Mouse (Mus musculus): ENCODE results near the gene Lhfpl5. TPM values are rescaled to one million over a fixed set of nuclear protein-coding genes. Genes with fewer than 3 reads are reported as not detected.

The Lhfpl5 gene
- total and polyA plus RNA-seq, 3 experiments, result 0.20 TPM; not detected in 2

DNA sequence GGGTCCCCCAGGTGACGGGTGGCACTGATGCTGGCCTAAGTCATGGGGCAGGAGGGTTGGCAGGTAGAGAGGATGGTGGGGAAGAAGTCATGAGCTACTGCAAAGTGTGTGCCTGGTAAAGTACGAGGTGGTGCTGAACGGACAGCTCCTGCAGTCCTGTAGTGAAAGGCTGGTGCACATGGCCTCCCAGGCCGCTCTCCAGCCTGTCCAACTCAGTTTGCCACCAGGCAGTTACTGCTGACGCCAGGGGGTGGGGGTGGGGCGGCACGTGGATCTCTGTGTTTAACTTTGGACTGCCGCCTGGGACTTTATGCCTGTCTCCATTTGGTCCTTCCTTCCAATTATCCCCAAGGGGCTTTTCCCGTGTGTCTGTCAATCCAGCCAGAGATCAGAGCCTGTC is 5.0 kb downstream of the Lhfpl5 start:
- no peak overlapping the region for H3K27ac ChIP-seq
- H3K9ac ChIP-seq (ENCODE audit: low read depth, low read length), result no peak overlapping the region
- no peaks in the 10 kb centered on the region for H3K36me3 ChIP-seq (ENCODE audit: control insufficient read depth, insufficient read depth, low read length)
- no peak overlapping the region for H3K4me3 ChIP-seq
- intact Hi-C loops (cut with DNase I), result no loop called here
- no peaks in the 10 kb centered on the region; the same call in 1 of the 2 replicates for H3K4me1 ChIP-seq (ENCODE audit: control insufficient read depth, insufficient read depth, low read length)
- peak; percentile 43 to 61 for DNase-seq
- no peaks in the 10 kb centered on the region for H3K27me3 ChIP-seq (ENCODE audit: control insufficient read depth, insufficient read depth, low read length)
- H3K79me2 ChIP-seq (replicated peaks; ENCODE audit: control insufficient read depth, insufficient read depth, low read length), result no peaks in the 10 kb centered on the region
- WGBS, result 3% methylated on average over 9 of the region's 9 CpGs
- no peak for TF ChIP-seq POLR2A (IDR thresholded peaks at IDR 0.05; ENCODE audit: insufficient read depth, low read depth, low read length)

DNA sequence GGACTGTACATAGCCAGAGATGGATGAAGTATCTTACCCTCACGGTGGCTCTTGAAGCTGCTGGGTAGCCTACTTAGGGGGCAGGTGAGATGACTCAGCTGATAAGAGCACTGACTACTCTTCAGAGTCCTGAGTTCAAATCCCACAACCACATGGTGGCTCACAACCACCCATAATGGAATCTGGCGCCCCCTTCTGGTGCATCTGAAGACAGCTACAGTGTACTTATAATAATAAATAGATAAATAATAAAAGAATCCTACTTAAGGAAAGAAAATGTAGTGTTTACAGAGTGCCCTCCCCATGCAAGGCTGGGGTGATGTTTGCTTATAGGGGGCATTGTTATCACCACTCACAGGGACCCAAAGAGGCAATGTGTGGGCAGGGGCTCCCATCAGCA is 5.6 kb downstream of the Lhfpl5 start:
- Histone ChIP-seq H3K27ac (no peak overlapping the region), H3K4me3 (no peak overlapping the region), H3K36me3 (ENCODE audit: control insufficient read depth, insufficient read depth, low read length) (no peaks in the 10 kb centered on the region), H3K4me1 (ENCODE audit: control insufficient read depth, insufficient read depth, low read length) (no peaks in the 10 kb centered on the region), H3K27me3 (ENCODE audit: control insufficient read depth, insufficient read depth, low read length) (no peaks in the 10 kb centered on the region), H3K79me2 (replicated peaks; ENCODE audit: control insufficient read depth, insufficient read depth, low read length) (no peaks in the 10 kb centered on the region), H3K9ac (ENCODE audit: low read depth, low read length) (no peak overlapping the region)
- TF ChIP-seq POLR2A (IDR thresholded peaks at IDR 0.05; ENCODE audit: insufficient read depth, low read depth, low read length) (no peak), CTCF (IDR thresholded peaks at IDR 0.05) (peak; percentile 9; the same call in 1 of the 2 replicates)
- intact Hi-C loops (cut with DNase I), result no loop called here
- 48% methylated on average over 2 of the region's 2 CpGs for WGBS
- DNase-seq, result no peak

GRCm38 (mm10) chr17:28586509-28586908 is 11.1 kb downstream of the Lhfpl5 start:
- Histone ChIP-seq H3K27me3 (ENCODE audit: control insufficient read depth, insufficient read depth, low read length) (no peaks in the 10 kb centered on the region), H3K36me3 (ENCODE audit: control insufficient read depth, insufficient read depth, low read length) (peaks cover 5% of the 10 kb centered on the region; the same call in 1 of the 2 replicates), H3K79me2 (replicated peaks; ENCODE audit: control insufficient read depth, insufficient read depth, low read length) (no peaks in the 10 kb centered on the region), H3K4me3 (no peak overlapping the region), H3K9ac (ENCODE audit: low read depth, low read length) (no peak overlapping the region), H3K4me1 (ENCODE audit: control insufficient read depth, insufficient read depth, low read length) (peaks cover under 1% of the 10 kb centered on the region), H3K27ac (no peak overlapping the region)
- WGBS, result 74% methylated on average over 3 of the region's 3 CpGs
- intact Hi-C loops (cut with DNase I), result no loop called here
- TF ChIP-seq EP300 (IDR thresholded peaks at IDR 0.05; ENCODE audit: insufficient read depth, low read depth, low read length) (no peak), CTCF (IDR thresholded peaks at IDR 0.05) (no peak), POLR2A (IDR thresholded peaks at IDR 0.05; ENCODE audit: insufficient read depth, low read depth, low read length) (no peak)
- DNase-seq, result no peak

GRCm38 (mm10) chr17:28588591-28588990 is 13.2 kb downstream of the Lhfpl5 start:
- Histone ChIP-seq H3K9ac (ENCODE audit: low read depth, low read length) (no peak overlapping the region), H3K79me2 (replicated peaks; ENCODE audit: control insufficient read depth, insufficient read depth, low read length) (no peaks in the 10 kb centered on the region), H3K4me3 (no peak overlapping the region), H3K27ac (no peak overlapping the region), H3K27me3 (ENCODE audit: control insufficient read depth, insufficient read depth, low read length) (no peaks in the 10 kb centered on the region), H3K4me1 (ENCODE audit: control insufficient read depth, insufficient read depth, low read length) (peaks cover 5% of the 10 kb centered on the region), H3K36me3 (ENCODE audit: control insufficient read depth, insufficient read depth, low read length) (peaks cover 5% of the 10 kb centered on the region; the same call in 1 of the 2 replicates)
- TF ChIP-seq EP300 (IDR thresholded peaks at IDR 0.05; ENCODE audit: insufficient read depth, low read depth, low read length) (no peak), POLR2A (IDR thresholded peaks at IDR 0.05; ENCODE audit: insufficient read depth, low read depth, low read length) (no peak), CTCF (IDR thresholded peaks at IDR 0.05) (no peak)
- WGBS, result 70% methylated on average over 2 of the region's 2 CpGs
- intact Hi-C loops (cut with DNase I), result no loop called here
- no peak for DNase-seq

DNA sequence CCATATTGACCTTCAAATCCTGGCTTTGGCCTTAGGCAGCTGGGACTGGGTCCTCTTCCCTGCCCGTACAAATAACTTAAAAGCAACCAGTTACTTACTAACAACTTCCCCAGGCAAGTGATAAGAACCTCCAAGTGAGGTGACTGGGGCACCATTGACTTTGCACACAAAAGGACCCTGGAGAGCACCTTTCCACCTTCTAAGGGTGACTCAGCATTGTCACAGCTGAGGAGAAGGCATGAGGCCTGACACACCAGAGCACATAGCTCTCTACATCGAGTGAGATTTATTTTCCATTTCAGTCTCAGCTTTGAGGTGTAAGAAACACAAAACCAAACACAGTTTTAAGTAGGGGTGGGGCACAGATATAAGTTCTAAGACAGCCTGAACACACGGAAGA is 15.2 kb downstream of the Lhfpl5 start:
- Histone ChIP-seq H3K27me3 (ENCODE audit: control insufficient read depth, insufficient read depth, low read length) (no peaks in the 10 kb centered on the region), H3K9ac (ENCODE audit: low read depth, low read length) (no peak overlapping the region), H3K4me1 (ENCODE audit: control insufficient read depth, insufficient read depth, low read length) (peaks cover 5% of the 10 kb centered on the region), H3K79me2 (replicated peaks; ENCODE audit: control insufficient read depth, insufficient read depth, low read length) (no peaks in the 10 kb centered on the region), H3K27ac (peak overlapping the region; percentile 64), H3K4me3 (no peak overlapping the region), H3K36me3 (ENCODE audit: control insufficient read depth, insufficient read depth, low read length) (peaks cover 5% of the 10 kb centered on the region; the same call in 1 of the 2 replicates)
- intact Hi-C loops (cut with DNase I), result no loop called here
- DNase-seq, result no peak
- TF ChIP-seq CTCF (IDR thresholded peaks at IDR 0.05), result no peak
- TF ChIP-seq EP300 (IDR thresholded peaks at IDR 0.05; ENCODE audit: insufficient read depth, low read depth, low read length), result no peak
- no peak for TF ChIP-seq POLR2A (IDR thresholded peaks at IDR 0.05; ENCODE audit: insufficient read depth, low read depth, low read length)
- WGBS, result 75% methylated on average over 3 of the region's 3 CpGs

DNA sequence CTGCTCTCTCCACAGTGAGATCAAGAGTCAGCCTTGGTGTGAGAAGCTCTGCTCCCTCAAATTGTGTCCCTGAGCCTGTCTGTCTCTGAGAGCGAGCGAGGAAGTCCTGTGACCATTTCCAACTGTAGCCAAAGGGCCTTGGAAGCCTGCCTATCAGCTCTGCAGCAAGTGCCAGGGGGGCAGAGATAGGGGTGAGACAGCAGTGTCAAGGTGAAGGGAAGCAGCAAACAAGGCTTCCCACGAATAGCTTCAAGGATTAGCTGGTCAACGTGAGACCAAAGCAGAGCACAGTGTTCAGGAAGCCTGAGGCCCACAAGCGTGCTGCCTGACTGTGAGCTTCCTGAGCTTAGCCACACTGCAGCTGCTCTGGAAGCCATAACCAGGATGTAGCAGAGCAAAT is 16.0 kb downstream of the Lhfpl5 start:
- intact Hi-C loops (cut with DNase I), result no loop called here
- H3K27me3 ChIP-seq (ENCODE audit: control insufficient read depth, insufficient read depth, low read length), result no peaks in the 10 kb centered on the region
- peak overlapping the region; percentile 64 for H3K27ac ChIP-seq
- DNase-seq, result peak; percentile 58 to 74
- peaks cover 5% of the 10 kb centered on the region for H3K4me1 ChIP-seq (ENCODE audit: control insufficient read depth, insufficient read depth, low read length)
- 38% methylated on average over 5 of the region's 5 CpGs for WGBS
- H3K79me2 ChIP-seq (replicated peaks; ENCODE audit: control insufficient read depth, insufficient read depth, low read length), result no peaks in the 10 kb centered on the region
- peaks cover 5% of the 10 kb centered on the region; the same call in 1 of the 2 replicates for H3K36me3 ChIP-seq (ENCODE audit: control insufficient read depth, insufficient read depth, low read length)
- no peak overlapping the region for H3K9ac ChIP-seq (ENCODE audit: low read depth, low read length)
- TF ChIP-seq POLR2A (IDR thresholded peaks at IDR 0.05; ENCODE audit: insufficient read depth, low read depth, low read length) (no peak), CTCF (IDR thresholded peaks at IDR 0.05) (no peak), EP300 (IDR thresholded peaks at IDR 0.05; ENCODE audit: insufficient read depth, low read depth, low read length) (0 out of 2 replicates have a peak, but pooled peaks have one; percentile 45)
- H3K4me3 ChIP-seq, result no peak overlapping the region

Data from heart, adult 2 months (tissue).